Mouse (Mus musculus) ES-Bruce4 (cell line): ENCODE measurements around the gene Lsm2.

ENCODE experiments used
- CTCF ChIP-seq: IDR thresholded peaks from one replicate; pipeline ENCODE4 v1.8.1; 2011; ENCODE audit warnings: low read depth, low read length
- EP300 ChIP-seq: IDR thresholded peaks from 2 replicates; pipeline ENCODE4 v1.6.1; 2011; ENCODE audit warnings: low read depth, low read length; ENCODE audit not compliant: insufficient read depth
- POLR2A ChIP-seq: IDR thresholded peaks from one replicate; pipeline ENCODE4 v1.8.1; 2011; ENCODE audit warnings: low read length; ENCODE audit not compliant: insufficient read depth

- no peak for TF ChIP-seq CTCF
- no peak for TF ChIP-seq EP300
- no peak for TF ChIP-seq POLR2A
Measured at GRCm38 (mm10) chr17:34960702-34961493, 20.8 kb upstream of the Lsm2 start.
